Mouse (Mus musculus) ES-Bruce4 (cell line): Measurements from ENCODE around the gene Ccdc191. TPM values are rescaled to one million over a fixed set of nuclear protein-coding genes. Genes with fewer than 3 reads are reported as not detected.
A peak's percentile ranks its signal among the peaks of the same experiment; 100 is the strongest.

Source experiments
- H3K27ac ChIP-seq: 2 replicates; pipeline ENCODE4 v1.5.1; 2012; ENCODE audit warnings: low read length, inconsistent platforms; ENCODE audit not compliant: insufficient read depth
- H3K27me3 ChIP-seq: 2 replicates; pipeline ENCODE4 v1.6.1; 2012; ENCODE audit warnings: mild to moderate bottlenecking, low read length, inconsistent platforms; ENCODE audit not compliant: control insufficient read depth, poor library complexity, insufficient read depth, severe bottlenecking
- H3K36me3 ChIP-seq: 2 replicates; pipeline ENCODE4 v1.6.1; 2012; ENCODE audit warnings: inconsistent platforms, mild to moderate bottlenecking, low read length, moderate library complexity; ENCODE audit not compliant: control insufficient read depth, poor library complexity, insufficient read depth, severe bottlenecking
- H3K4me1 ChIP-seq: one replicate; pipeline ENCODE4 v1.8.1; 2011; ENCODE audit warnings: low read length; ENCODE audit not compliant: control insufficient read depth, insufficient read depth
- H3K4me3 ChIP-seq: 2 replicates; pipeline ENCODE4 v1.5.1; 2011; ENCODE audit warnings: low read depth, mild to moderate bottlenecking, low read length
- H3K9ac ChIP-seq: 2 replicates; pipeline ENCODE4 v1.6.1; 2012; ENCODE audit warnings: low read depth, mild to moderate bottlenecking, inconsistent platforms; ENCODE audit not compliant: poor library complexity, severe bottlenecking
- H3K9me3 ChIP-seq: replicated peaks from 2 replicates; pipeline ENCODE4 v1.6.1; 2012; ENCODE audit warnings: mild to moderate bottlenecking, low read length, inconsistent platforms; ENCODE audit not compliant: control insufficient read depth, poor library complexity, insufficient read depth, severe bottlenecking
- CTCF ChIP-seq: IDR thresholded peaks from one replicate; pipeline ENCODE4 v1.8.1; 2011; ENCODE audit warnings: low read depth, low read length
- EP300 ChIP-seq: IDR thresholded peaks from 2 replicates; pipeline ENCODE4 v1.6.1; 2011; ENCODE audit warnings: low read depth, low read length; ENCODE audit not compliant: insufficient read depth
- POLR2A ChIP-seq: IDR thresholded peaks from one replicate; pipeline ENCODE4 v1.8.1; 2011; ENCODE audit warnings: low read length; ENCODE audit not compliant: insufficient read depth
- polyA plus RNA-seq: library from polyadenylated mRNA; stranded (reverse); fragments of >200 nt; gene quantifications from 2 replicates; pipeline ENCODE4 v1.2.4, GENCODE M21; 2011; ENCODE audit warnings: low read depth; ENCODE audit not compliant: missing spikeins, insufficient read depth, insufficient read length

The Ccdc191 gene
- polyA plus RNA-seq, result 19.9 and 24.6 TPM in 2 replicates

DNA sequence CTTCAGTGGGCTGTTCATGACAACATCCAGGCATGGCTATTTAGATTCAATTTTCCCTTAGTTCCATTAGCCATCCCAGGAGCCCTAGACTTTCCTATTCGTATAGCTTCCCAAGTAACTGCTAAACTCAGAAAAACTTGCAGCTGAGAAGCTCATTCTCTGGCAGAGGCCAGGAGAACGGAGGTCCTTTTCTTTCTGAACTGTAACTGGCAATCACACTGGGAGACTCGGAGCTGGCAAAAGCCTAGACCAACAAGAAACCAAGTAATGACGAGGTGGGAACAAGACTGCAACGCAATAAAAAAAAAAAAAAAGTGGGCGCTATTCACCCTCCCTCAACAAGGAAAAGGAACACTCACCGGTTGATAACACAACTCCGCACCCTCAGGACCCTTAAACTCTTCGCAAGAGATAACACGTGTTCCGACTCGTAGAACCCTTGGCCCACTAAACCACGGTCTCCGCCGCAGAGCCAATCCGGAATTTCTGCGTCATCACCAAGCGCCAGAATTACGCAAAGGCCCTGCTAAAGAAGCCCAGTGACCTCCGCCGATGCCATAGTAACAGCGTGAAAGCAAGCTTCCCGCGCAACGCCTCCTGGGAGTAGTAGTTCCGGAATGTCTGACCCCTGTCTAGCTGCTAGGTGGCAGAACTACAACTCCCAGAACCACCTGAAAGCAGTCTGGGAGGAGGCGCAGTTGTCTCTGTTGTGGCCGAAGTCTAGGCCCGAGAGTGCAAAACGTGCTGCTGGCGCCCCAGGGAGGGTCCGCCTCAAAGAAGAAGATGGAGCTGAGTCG lies at the start of gene Ccdc191:
Gene Ccdc191 (plus strand): TSS at position 593 of the 797 bp plus-strand sequence.
- Histone ChIP-seq H3K9me3 (0 out of 2 replicates have a peak, but pooled peaks cover 2% of the 10 kb centered on the region), H3K9ac (peak within 1 kb of the TSS; percentile 71), H3K27me3 (no peaks in the 10 kb centered on the region), H3K27ac (no peak within 1 kb of the TSS), H3K4me3 (peak within 1 kb of the TSS; percentile 94), H3K4me1 (no peaks in the 10 kb centered on the region), H3K36me3 (peaks cover 7% of the 10 kb centered on the region)
- TF ChIP-seq EP300, result no peak
- peak; percentile 40 for TF ChIP-seq POLR2A

DNA sequence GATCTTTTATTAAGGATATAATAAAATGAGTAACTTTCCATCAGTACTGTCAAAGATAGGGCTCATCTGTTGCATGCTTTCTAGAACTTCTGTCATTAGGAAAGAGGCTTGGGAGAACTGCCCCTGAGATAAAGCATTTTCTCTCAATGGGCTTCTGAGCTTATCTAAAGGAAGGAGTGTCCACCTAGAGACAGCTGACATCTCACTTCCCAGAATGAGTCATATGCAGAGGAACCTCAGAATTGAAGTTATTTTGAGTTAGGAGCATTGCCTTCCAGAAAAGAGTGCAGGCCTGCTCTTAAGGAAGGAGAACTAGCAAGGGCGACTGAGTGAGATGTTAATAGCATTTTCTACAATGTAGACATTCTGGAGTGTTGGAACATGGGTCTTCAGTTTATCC lies 48.4 kb upstream of the Ccdc191 start:
- Histone ChIP-seq H3K27me3 (no peaks in the 10 kb centered on the region), H3K9ac (no peak overlapping the region), H3K4me3 (no peak overlapping the region), H3K36me3 (no peaks in the 10 kb centered on the region), H3K27ac (no peak overlapping the region), H3K4me1 (no peaks in the 10 kb centered on the region), H3K9me3 (no peaks in the 10 kb centered on the region)
- TF ChIP-seq CTCF (no peak), POLR2A (no peak), EP300 (no peak)

DNA sequence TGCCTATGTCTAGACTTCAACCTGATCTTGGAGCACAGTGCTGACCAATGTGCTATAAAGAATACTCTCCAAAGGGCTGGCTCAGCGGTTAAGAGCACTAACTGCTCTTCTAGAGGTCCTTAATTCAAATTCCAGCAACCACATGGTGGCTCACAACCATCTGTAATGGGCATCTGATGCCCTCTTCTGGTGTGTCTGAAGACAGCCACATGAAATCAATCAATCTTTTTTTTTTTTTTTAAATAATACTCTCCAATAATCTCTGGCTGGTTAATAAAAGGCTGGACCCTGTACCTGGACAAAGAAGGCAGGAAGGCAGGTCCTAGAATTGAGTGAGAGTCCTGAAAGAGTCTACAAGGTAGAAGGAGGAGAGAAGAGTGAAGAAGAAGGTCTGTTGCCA lies 39.8 kb upstream of the Ccdc191 start:
- Histone ChIP-seq H3K36me3 (no peaks in the 10 kb centered on the region), H3K9me3 (no peaks in the 10 kb centered on the region), H3K27ac (no peak overlapping the region), H3K9ac (no peak overlapping the region), H3K27me3 (no peaks in the 10 kb centered on the region), H3K4me1 (peaks cover 2% of the 10 kb centered on the region), H3K4me3 (no peak overlapping the region)
- no peak for TF ChIP-seq EP300
- no peak for TF ChIP-seq POLR2A
- no peak for TF ChIP-seq CTCF

DNA sequence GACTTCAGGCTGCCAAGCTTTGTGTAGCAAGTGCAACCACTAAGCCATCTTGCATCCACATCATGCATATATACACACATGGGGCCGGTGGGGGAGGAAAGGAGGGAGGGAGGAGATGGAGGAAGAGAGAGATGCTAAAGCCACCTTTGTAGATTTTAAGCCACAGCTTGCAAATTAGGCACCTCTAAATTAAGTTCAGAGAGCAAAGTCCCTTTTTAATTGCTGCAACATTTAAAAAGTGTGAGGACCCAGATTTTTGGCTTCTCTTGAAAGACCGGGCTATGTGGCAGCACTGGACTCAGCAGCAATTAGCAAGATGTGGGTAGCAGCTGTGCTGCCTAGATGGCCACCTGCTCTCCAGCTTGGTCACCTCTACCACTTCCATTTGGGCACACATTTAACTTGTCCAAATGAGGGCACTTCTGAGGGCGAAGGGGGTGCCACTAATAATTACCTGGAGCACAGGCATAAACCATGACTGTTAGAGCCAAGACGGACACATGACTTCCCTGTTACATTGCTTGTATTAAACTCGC lies 30.6 kb upstream of the Ccdc191 start:
- Histone ChIP-seq H3K4me3 (no peak overlapping the region), H3K27me3 (no peaks in the 10 kb centered on the region), H3K4me1 (peaks cover 2% of the 10 kb centered on the region), H3K9ac (no peak overlapping the region), H3K27ac (no peak overlapping the region), H3K9me3 (0 out of 2 replicates have a peak, but pooled peaks cover under 1% of the 10 kb centered on the region), H3K36me3 (peaks cover 15% of the 10 kb centered on the region)
- no peak for TF ChIP-seq CTCF
- TF ChIP-seq EP300, result no peak
- TF ChIP-seq POLR2A, result no peak

DNA sequence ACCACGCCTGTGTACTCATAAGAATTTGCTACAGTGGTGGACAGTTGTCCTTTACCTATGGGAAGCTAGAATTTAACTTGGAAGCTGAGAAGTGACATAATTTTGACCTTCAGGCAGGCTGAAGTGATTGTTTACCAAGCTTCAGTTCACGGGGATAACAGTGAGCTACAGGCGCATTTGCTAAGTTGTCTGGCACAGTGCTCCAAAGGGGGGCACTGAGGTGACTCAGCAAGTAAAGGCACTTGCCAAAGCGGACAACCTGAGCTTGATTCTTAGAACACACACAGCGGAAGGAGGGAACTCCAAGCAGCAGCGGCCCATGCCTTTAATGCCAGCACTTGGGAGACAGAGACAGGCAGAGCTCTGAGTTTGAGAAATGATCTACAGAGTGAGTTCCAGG lies 29.0 kb upstream of the Ccdc191 start:
- TF ChIP-seq CTCF, result no peak
- TF ChIP-seq POLR2A, result no peak
- TF ChIP-seq EP300, result no peak
- Histone ChIP-seq H3K4me1 (no peaks in the 10 kb centered on the region), H3K9ac (no peak overlapping the region), H3K27ac (peak overlapping the region; percentile 1; the same call in 1 of the 2 replicates), H3K9me3 (peaks cover 5% of the 10 kb centered on the region; the same call in 1 of the 2 replicates), H3K27me3 (no peaks in the 10 kb centered on the region), H3K36me3 (peaks cover 20% of the 10 kb centered on the region), H3K4me3 (no peak overlapping the region)

DNA sequence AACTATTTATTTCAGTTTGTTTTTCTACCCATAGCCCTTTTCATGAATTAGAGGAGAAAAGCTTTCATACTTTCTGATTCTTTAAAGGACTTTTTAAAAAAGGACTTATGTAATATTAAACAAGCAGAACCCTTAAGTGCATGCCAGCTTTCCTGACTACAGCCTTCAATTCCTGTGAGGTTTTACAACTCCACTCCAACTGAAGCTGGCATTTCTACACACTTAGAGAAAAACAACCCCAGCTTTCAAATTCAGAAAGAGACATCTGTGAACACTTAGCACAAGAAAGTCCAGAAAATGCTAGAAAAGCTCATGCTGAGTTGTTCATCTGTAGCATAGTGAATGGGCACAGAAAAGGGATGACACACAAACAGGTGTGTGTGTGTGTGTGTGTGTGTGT lies 19.8 kb upstream of the Ccdc191 start:
- TF ChIP-seq EP300 (no peak), CTCF (no peak), POLR2A (no peak)
- H3K4me1 ChIP-seq, result no peaks in the 10 kb centered on the region
- no peak overlapping the region for H3K9ac ChIP-seq
- H3K27me3 ChIP-seq, result no peaks in the 10 kb centered on the region
- peaks cover 33% of the 10 kb centered on the region for H3K36me3 ChIP-seq
- H3K9me3 ChIP-seq, result no peaks in the 10 kb centered on the region
- H3K27ac ChIP-seq, result no peak overlapping the region
- H3K4me3 ChIP-seq, result no peak overlapping the region
